Mouse (Mus musculus) left cerebral cortex, postnatal 10 days (tissue): ENCODE measurements around the gene Tpsab1. TPM values are rescaled to one million over a fixed set of nuclear protein-coding genes. Genes with fewer than 3 reads are reported as not detected.

Experiments used
- DNase-seq, 2 experiments: peaks; one replicate each; pipeline ENCODE4 v3.0.0; 2021 to 2022; ENCODE audit warnings: low spot score in 2 of 2, mixed read lengths in 1 of 2; ENCODE audit errors: extremely low spot score in 1 of 2
- intact Hi-C: fragments of 180-260 bp; cut with DNase I; formaldehyde crosslinking; loops from one replicate; pipeline ENCODE4 v1.15.1; 2025
- total RNA-seq, 2 experiments: library from RNA; stranded (reverse); gene quantifications; 2 replicates each; pipeline ENCODE4 v1.2.3; 2021

The Tpsab1 gene
- not detected for total RNA-seq

DNA sequence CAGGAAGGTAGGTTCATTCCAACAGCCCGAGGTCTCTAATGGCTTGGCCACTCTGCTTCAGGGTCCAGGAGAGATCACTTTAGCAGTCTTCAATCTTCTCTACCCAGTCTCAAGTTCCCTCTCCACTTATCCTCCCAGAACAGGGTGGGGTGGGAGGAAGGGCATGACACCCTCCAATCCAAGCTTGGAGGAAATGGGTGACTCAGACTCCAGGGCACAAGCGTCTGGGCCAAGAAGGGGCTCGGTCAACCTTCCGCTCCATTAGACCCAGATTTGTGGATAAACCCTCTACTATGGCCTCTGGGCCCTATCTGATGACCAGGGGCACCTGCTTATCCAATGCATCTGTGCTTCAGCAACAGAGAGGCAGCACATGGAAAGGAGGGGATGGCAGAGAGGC is at the start of gene Tpsab1:
Gene Tpsab1 (minus strand): TSS at position 101 of the 400 bp plus-strand sequence.
- no peak for DNase-seq
- intact Hi-C loops: no loop called here

- DNase-seq: no peak
- intact Hi-C loops: no loop called here
These were observed 49.2 kb upstream of the Tpsab1 start for GRCm38 (mm10) chr17:25394526-25394925.

DNA sequence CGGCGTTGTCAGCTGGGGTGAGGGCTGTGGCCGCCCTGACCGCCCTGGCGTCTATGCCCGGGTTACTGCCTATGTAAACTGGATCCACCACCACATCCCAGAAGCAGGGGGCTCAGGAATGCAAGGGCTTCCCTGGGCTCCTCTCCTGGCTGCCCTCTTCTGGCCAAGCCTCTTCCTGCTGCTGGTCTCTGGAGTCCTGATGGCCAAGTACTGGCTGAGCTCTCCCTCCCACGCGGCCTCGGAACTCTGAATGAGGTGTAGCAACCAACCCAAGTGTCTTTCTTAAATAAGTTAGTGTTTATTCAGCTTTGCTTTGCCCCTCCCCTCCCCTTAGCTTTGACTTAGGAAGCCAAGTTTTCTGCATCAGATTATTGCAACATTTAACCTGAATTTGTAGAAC is 28.6 kb upstream of the Tpsab1 start:
- peak; percentile 26 to 66 for DNase-seq
- intact Hi-C loops: no loop called here

- DNase-seq: no peak
- intact Hi-C loops: no loop called here
These were observed 27.1 kb upstream of the Tpsab1 start for GRCm38 (mm10) chr17:25372491-25372890.

DNA sequence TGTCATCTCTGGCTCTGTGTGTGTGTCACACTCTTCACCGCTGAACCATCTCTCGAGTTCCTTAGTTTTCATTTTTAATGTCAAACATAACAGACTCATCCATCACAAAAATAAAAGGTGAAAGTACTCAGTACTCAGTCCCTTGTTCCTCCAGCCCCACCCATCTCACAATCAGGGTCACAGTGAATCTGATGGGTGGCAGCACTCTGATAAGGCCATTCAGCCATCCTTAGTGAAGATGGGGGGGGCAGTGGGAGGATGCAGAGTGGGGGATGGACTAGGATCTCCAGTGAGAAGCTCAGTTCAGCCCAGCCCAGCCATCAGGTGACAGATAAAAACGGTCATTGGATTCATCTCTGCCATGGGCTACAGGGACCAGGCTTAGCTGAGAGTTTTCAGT is 23.6 kb upstream of the Tpsab1 start, which contains the start of gene Tpsg1:
Gene Tpsg1 (plus strand): TSS at position 301 of the 400 bp plus-strand sequence.
- no peak for DNase-seq
- intact Hi-C loops: no loop called here

GRCm38 (mm10) chr17:25366005-25366404 is 20.6 kb upstream of the Tpsab1 start, which contains the start of gene Tpsb2:
Gene Tpsb2, plus strand, starts transcription at chr17:25366305.
- DNase-seq: no peak
- intact Hi-C loops: no loop called here

DNA sequence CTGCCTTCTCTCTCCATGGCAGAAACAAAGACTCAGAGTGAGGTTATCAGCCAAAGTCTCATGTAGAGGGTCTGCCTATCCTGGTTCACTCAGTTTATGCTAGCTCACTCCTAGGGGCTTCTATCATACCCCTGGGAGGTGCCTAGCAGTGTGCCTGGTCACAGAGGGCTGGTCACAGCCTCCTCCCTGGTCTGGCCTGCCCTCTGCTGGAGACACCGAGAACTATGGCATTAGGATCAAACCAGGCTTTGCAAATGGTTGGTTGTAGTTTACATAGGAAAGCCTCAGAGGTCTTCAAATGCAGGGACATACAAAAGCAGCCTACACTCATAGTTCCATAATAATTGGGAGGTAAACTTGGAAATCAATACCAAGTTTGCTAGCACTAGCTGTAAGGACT is 18.4 kb upstream of the Tpsab1 start:
- no peak for DNase-seq
- intact Hi-C loops: no loop called here

DNA sequence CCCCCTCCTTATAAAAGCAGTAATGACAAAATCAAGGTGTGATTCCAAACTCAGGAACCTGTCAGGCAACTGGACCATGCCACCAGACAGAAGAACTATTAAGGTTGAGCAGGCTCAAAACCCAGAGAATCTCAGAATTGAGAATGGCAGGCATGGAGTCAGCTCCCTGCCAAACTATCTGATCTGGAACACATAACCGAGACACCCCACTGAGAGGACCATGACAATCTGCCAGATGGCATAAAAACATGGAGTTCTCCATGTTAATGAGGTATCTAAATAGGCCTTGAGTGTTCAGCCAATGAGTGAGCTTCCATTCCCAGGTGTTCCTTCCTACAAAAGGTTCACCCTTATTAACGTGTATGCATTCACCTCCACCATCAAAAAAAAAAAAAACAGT is 15.9 kb upstream of the Tpsab1 start:
- DNase-seq: no peak
- intact Hi-C loops: no loop called here

GRCm38 (mm10) chr17:25341490-25341889 is 3.9 kb downstream of the Tpsab1 start:
- DNase-seq: no peak
- intact Hi-C loops: no loop called here

GRCm38 (mm10) chr17:25340003-25340402 is 5.4 kb downstream of the Tpsab1 start:
- intact Hi-C loops: no loop called here
- no peak for DNase-seq

DNA sequence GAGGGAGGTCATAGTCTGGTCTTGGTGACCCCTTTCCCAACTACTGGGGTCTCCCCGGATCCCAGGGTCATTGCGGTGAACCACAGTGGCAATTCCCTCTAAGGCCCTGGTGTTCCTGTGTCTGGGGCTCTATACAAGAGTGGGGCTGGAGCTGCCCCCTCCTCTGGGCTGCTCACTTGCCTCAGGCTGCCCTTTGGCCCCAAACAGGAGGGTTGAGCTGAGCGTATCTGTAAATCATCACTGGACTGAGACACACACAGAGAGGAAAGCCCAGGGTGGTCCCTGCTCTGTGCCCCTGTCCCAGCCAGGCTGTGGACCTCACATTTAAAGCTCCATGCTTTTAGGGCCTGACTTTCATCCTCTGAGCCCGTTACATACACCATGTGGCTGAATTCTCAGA is 7.1 kb downstream of the Tpsab1 start:
- intact Hi-C loops: no loop called here
- DNase-seq: no peak

DNA sequence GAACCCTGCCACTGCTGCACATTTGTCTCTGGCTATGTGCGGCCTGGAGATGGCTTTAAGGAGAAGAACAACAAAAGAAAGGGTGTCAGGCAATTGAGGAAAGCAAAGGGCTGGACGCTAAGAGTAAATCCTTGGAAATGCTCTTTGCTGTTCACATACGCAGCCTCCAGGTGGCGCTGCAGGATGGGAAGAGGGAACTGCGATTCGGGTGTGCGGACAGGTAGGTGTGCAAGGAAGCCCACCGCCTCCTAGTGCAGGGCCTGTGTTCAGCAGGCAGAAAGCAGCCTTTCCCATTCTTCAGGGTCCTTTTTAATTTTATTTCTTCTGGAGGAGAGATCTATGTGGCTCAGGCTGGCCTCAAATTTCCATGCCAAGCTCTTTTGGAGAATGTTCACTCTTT is 11.4 kb downstream of the Tpsab1 start:
- intact Hi-C loops: loop anchor here (2.0 kb wide), 1 partner anchor 137 kb away; no protein-coding TSS in a partner anchor
- peak; percentile 31 to 75 for DNase-seq

GRCm38 (mm10) chr17:25332321-25332720 is 13.0 kb downstream of the Tpsab1 start:
- no peak for DNase-seq
- intact Hi-C loops: no loop called here

GRCm38 (mm10) chr17:25322930-25323329 is 22.4 kb downstream of the Tpsab1 start:
- DNase-seq: no peak
- intact Hi-C loops: no loop called here

DNA sequence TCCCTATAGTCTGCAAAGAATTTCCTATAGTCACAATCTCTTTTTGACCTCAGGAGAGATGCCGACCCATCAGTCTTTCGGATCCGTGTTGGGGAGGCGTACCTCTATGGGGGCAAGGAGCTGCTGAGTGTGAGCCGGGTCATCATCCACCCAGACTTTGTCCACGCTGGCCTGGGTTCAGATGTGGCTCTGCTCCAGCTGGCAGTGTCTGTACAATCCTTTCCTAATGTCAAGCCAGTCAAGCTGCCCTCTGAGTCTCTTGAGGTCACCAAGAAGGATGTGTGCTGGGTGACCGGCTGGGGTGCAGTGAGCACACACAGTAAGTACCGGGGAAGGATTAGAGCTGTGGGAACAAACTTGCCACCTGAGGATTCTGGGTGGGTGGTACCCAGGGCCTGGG is 24.5 kb downstream of the Tpsab1 start:
- intact Hi-C loops: no loop called here
- DNase-seq: no peak

- DNase-seq: no peak
- intact Hi-C loops: no loop called here
These were observed 27.0 kb downstream of the Tpsab1 start, which contains the start of gene Prss29 for GRCm38 (mm10) chr17:25318354-25318753. Gene Prss29, plus strand, starts transcription at chr17:25318654.

- no peak for DNase-seq
- intact Hi-C loops: no loop called here
These were observed 37.0 kb downstream of the Tpsab1 start, which contains the start of gene Prss28 for GRCm38 (mm10) chr17:25308346-25308745. Gene Prss28, plus strand, starts transcription at chr17:25308646.

DNA sequence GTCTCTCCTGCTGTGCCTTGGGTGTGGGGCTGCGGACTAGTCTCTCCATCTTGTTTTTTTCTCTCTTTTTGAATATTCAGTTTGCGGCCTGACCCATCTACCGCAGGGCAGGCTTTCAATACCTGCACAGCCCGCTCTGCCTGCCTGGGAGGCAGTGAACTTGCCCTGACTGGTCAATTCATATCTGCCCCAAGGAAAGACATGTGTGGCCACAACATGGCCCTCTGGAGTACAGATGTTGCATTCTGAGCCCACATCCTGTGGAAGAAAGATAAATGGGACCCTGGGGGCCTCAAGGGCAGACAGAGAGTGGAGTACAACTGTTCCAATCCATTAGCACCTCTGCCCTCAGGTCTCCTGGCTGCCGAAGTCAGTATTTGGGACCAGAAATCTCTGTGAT is 47.3 kb downstream of the Tpsab1 start, which contains the start of gene Prss34:
Gene Prss34 (plus strand): TSS at position 301 of the 400 bp plus-strand sequence.
- DNase-seq: no peak
- intact Hi-C loops: no loop called here

DNA sequence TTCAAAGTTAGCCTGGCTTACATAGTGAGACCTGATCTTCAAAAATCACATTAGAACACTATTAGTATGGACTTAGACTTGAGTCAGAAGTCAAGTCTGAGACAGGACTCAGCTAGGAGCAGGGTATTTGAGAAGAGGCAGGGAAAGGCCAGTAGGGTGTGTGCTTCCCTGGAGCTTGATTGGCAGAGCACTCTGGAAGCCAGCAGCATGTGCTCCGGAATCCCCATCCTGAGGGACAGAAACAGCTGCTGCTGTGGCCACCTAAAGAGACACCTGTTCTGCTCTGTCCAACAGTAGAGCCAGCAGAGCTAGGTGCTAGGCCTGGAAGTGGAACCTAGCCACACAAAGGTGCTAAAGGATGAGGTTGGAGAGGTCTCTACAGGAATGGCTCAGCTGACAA is 51.3 kb downstream of the Tpsab1 start:
- DNase-seq: no peak
- intact Hi-C loops: loop anchor here (5.0 kb wide), 1 partner anchor 178 kb away; no protein-coding TSS in a partner anchor

- DNase-seq: no peak
- intact Hi-C loops: loop anchor here (5.0 kb wide), 1 partner anchor 179 kb away; no protein-coding TSS in a partner anchor
These were observed 51.9 kb downstream of the Tpsab1 start for GRCm38 (mm10) chr17:25293495-25293894.
